Mouse (Mus musculus): ENCODE data around the gene F12. TPM values are rescaled to one million over a fixed set of nuclear protein-coding genes. Genes with fewer than 3 reads are reported as not detected.

The F12 gene
- total and polyA plus RNA-seq, 3 experiments, result not detected

DNA sequence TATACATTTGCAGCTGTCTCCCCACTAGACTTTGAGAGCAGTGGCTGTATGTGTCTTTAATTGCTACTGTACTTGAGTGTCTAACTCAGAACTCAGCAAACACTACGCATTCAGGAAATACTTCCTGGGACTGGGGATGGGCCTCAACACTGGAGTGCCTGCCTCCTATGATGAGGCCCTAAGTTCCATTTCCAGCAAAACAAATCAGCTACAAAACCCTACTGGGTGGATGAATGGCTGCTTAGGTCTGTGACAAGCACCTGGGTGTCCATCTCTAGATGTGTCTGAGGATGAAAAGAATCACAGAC lies 26.6 kb downstream of the F12 start:
- H3K79me2 ChIP-seq (ENCODE audit: control insufficient read depth, insufficient read depth, low read length, poor library complexity), result no peaks in the 10 kb centered on the region
- no peak overlapping the region for H3K27ac ChIP-seq (ENCODE audit: control insufficient read depth, low read depth, low read length)
- H3K9me3 ChIP-seq (replicated peaks; ENCODE audit: insufficient read depth, low read length), result no peaks in the 10 kb centered on the region
- H3K27me3 ChIP-seq (ENCODE audit: control insufficient read depth in 1 of 2, insufficient read depth in 2 of 2, low read length in 2 of 2), result peaks cover 2 to 11% of the 10 kb centered on the region in 2 experiments; a peak in 3 of 4 replicates
- H3K4me1 ChIP-seq (ENCODE audit: control insufficient read depth in 1 of 2, insufficient read depth in 2 of 2, low read length in 2 of 2), result no peaks in the 10 kb centered on the region
- no peak for DNase-seq (ENCODE audit: low read depth, low spot score)
- TF ChIP-seq CTCF (IDR thresholded peaks at IDR 0.05 in 2 of 3, conservative IDR thresholded peaks at IDR 0.05 in 1 of 3; ENCODE audit: control insufficient read depth in 1 of 3, insufficient read depth in 1 of 3, low read depth in 2 of 3, low read length in 3 of 3, poor library complexity in 1 of 3, severe bottlenecking in 1 of 3) (no peak), ZMIZ1 (IDR thresholded peaks at IDR 0.05; ENCODE audit: low read depth, low read length) (no peak), TAL1 (IDR thresholded peaks at IDR 0.05; ENCODE audit: low read length) (no peak)
- no peak overlapping the region for H3K4me3 ChIP-seq (ENCODE audit: control insufficient read depth in 1 of 2, insufficient read depth in 1 of 2, low read depth in 2 of 2, low read length in 2 of 2)
- H3K36me3 ChIP-seq (ENCODE audit: control insufficient read depth in 1 of 2, insufficient read depth in 2 of 2, low read length in 2 of 2), result no peaks in the 10 kb centered on the region
- H3K9ac ChIP-seq (ENCODE audit: control insufficient read depth, low read depth, low read length, poor library complexity, severe bottlenecking), result no peak overlapping the region

DNA sequence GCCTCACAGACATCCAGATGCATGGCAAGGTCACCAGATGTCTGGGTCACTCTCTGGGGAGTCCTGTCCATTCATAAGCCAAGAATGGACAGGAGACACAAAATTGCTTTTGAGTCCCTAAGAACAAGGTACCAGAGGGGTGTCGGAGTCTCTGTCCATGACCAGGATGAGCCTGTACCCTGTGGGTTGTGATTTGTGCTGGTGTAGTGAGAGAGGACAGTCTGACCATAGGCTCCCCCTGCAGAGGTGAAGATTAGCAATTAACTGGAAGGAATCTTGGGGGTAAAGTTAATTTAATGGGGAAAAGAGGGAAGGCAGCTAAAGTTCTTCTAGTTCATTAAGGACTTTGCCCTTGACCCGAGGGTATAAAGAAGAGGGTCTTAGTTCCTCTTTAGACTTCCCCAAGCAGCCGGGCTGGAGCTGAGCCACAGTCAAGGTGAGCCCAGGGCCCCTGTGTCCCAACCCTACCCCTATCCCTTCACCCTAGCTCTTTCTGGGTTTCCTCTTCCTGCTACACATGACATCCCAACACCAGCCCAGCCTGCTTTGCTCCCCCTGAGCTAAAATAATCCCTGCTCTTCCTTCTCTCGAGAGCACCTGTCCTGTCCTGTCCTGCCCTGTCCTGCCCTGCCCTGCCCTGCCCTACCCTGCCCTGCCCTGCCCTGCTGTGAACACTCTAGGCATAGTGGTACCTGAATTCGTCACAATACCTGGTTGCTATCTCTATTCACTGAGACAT lies 27.1 kb downstream of the F12 start:
- Histone ChIP-seq H3K27ac (ENCODE audit: control insufficient read depth, low read depth, low read length) (no peak overlapping the region), H3K4me1 (ENCODE audit: control insufficient read depth in 1 of 2, insufficient read depth in 2 of 2, low read length in 2 of 2) (no peaks in the 10 kb centered on the region), H3K4me3 (ENCODE audit: control insufficient read depth in 1 of 2, insufficient read depth in 1 of 2, low read depth in 2 of 2, low read length in 2 of 2) (no peak overlapping the region), H3K36me3 (ENCODE audit: control insufficient read depth in 1 of 2, insufficient read depth in 2 of 2, low read length in 2 of 2) (no peaks in the 10 kb centered on the region), H3K27me3 (ENCODE audit: control insufficient read depth in 1 of 2, insufficient read depth in 2 of 2, low read length in 2 of 2) (peaks cover 2 to 11% of the 10 kb centered on the region in 2 experiments; a peak in 3 of 4 replicates), H3K79me2 (ENCODE audit: control insufficient read depth, insufficient read depth, low read length, poor library complexity) (no peaks in the 10 kb centered on the region), H3K9me3 (replicated peaks; ENCODE audit: insufficient read depth, low read length) (no peaks in the 10 kb centered on the region), H3K9ac (ENCODE audit: control insufficient read depth, low read depth, low read length, poor library complexity, severe bottlenecking) (no peak overlapping the region)
- no peak for TF ChIP-seq USF2 (IDR thresholded peaks at IDR 0.05; ENCODE audit: borderline replicate concordance in 1 of 2, insufficient read depth in 1 of 2, low read depth in 1 of 2, low read length in 2 of 2)
- no peak for TF ChIP-seq RAD21 (IDR thresholded peaks at IDR 0.05; ENCODE audit: low read depth, low read length)
- no peak for TF ChIP-seq ZC3H11A (IDR thresholded peaks at IDR 0.05; ENCODE audit: low read depth, low read length)
- no peak for TF ChIP-seq UBTF (IDR thresholded peaks at IDR 0.05; ENCODE audit: borderline replicate concordance, insufficient read depth, low read depth, low read length)
- no peak for TF ChIP-seq MYB (IDR thresholded peaks at IDR 0.05; ENCODE audit: low read depth, low read length)
- no peak for DNase-seq (ENCODE audit: low read depth, low spot score)

DNA sequence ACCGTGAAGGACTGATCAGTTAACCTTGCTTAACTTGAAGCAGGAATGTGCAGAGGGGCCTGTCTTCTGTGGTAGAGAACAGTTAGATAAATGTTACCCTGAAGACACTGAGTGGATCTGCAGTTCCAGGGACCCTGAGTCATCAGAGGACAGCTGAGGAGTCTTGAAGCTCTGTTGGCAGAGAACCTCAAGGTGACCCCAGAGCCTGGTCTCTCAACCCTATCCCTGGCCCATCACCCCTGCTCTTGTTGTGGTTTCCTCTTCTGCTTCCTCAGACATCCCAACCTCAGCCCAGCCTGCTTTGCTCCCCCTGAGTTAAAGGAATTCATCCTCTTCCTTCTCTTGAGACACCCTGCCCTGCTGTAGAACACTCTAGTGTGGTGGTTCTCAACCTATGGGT lies 28.5 kb downstream of the F12 start, which contains the start of gene Slc34a1:
Gene Slc34a1, plus strand, starts transcription at position 100 of the 400 bp plus-strand sequence.
- Histone ChIP-seq H3K9ac (ENCODE audit: control insufficient read depth, low read depth, low read length, poor library complexity, severe bottlenecking) (no peak within 1 kb of the TSS), H3K36me3 (ENCODE audit: control insufficient read depth in 1 of 2, insufficient read depth in 2 of 2, low read length in 2 of 2) (no peaks in the 10 kb centered on the region), H3K79me2 (ENCODE audit: control insufficient read depth, insufficient read depth, low read length, poor library complexity) (no peaks in the 10 kb centered on the region), H3K27me3 (ENCODE audit: control insufficient read depth in 1 of 2, insufficient read depth in 2 of 2, low read length in 2 of 2) (peaks cover 2 to 11% of the 10 kb centered on the region in 2 experiments; a peak in 3 of 4 replicates), H3K4me3 (ENCODE audit: control insufficient read depth in 1 of 2, insufficient read depth in 1 of 2, low read depth in 2 of 2, low read length in 2 of 2) (no peak within 1 kb of the TSS), H3K9me3 (replicated peaks; ENCODE audit: insufficient read depth, low read length) (no peaks in the 10 kb centered on the region), H3K4me1 (ENCODE audit: control insufficient read depth in 1 of 2, insufficient read depth in 2 of 2, low read length in 2 of 2) (no peaks in the 10 kb centered on the region), H3K27ac (ENCODE audit: control insufficient read depth, low read depth, low read length) (no peak within 1 kb of the TSS)
- no peak for DNase-seq (ENCODE audit: low read depth, low spot score)
- no peak for TF ChIP-seq SMC3 (IDR thresholded peaks at IDR 0.05; ENCODE audit: low read depth, low read length)
- no peak for TF ChIP-seq HCFC1 (IDR thresholded peaks at IDR 0.05; ENCODE audit: low read depth, low read length)
- no peak for TF ChIP-seq ZC3H11A (IDR thresholded peaks at IDR 0.05; ENCODE audit: low read depth, low read length)
- TF ChIP-seq POLR2AphosphoS2 (IDR thresholded peaks at IDR 0.05; ENCODE audit: low read length), result no peak
- TF ChIP-seq USF1 (IDR thresholded peaks at IDR 0.05; ENCODE audit: low read depth, low read length), result no peak
- no peak for TF ChIP-seq MYC (IDR thresholded peaks at IDR 0.05; ENCODE audit: low read depth, low read length)
- no peak for TF ChIP-seq CHD2 (IDR thresholded peaks at IDR 0.05; ENCODE audit: low read length)
- TF ChIP-seq MAFK (IDR thresholded peaks at IDR 0.05; ENCODE audit: borderline replicate concordance, low read depth, low read length), result no peak
- TF ChIP-seq TBP (IDR thresholded peaks at IDR 0.05; ENCODE audit: low read depth, low read length), result no peak
- no peak for TF ChIP-seq POLR2AphosphoS5 (IDR thresholded peaks at IDR 0.05; ENCODE audit: borderline replicate concordance, low read depth, low read length)
- no peak for TF ChIP-seq ELF1 (IDR thresholded peaks at IDR 0.05; ENCODE audit: low read depth, low read length)
- no peak for TF ChIP-seq TAL1 (IDR thresholded peaks at IDR 0.05; ENCODE audit: low read length)

All from MEL (cell line).